Mouse (Mus musculus) forebrain, embryonic 10.5 days (tissue): Measurements from ENCODE around the gene Pcdh7. TPM values are rescaled to one million over a fixed set of nuclear protein-coding genes. Genes with fewer than 3 reads are reported as not detected.

Experiments used
- DNase-seq: peaks from one replicate; pipeline ENCODE4 v3.0.0-alpha.2; 2017; ENCODE audit warnings: low spot score; ENCODE audit errors: extremely low spot score
- H3K27ac ChIP-seq: fragments of 300-500 bp; sonication (generic); 2 replicates; pipeline ENCODE4 v1.5.1; 2016; ENCODE audit warnings: mild to moderate bottlenecking
- H3K27me3 ChIP-seq: fragments of 300-500 bp; sonication (generic); 2 replicates; pipeline ENCODE4 v1.6.1; 2016; ENCODE audit warnings: mild to moderate bottlenecking; ENCODE audit not compliant: poor library complexity, severe bottlenecking
- H3K36me3 ChIP-seq: fragments of 300-500 bp; sonication (generic); replicated peaks from 2 replicates; pipeline ENCODE4 v1.6.1; 2016; ENCODE audit warnings: mild to moderate bottlenecking, moderate library complexity
- H3K4me1 ChIP-seq: fragments of 300-500 bp; sonication (generic); 2 replicates; pipeline ENCODE4 v1.6.1; 2016
- H3K4me3 ChIP-seq: fragments of 300-500 bp; sonication (generic); 2 replicates; pipeline ENCODE4 v1.5.1; 2016; ENCODE audit warnings: mild to moderate bottlenecking, moderate library complexity
- H3K9me3 ChIP-seq: fragments of 300-500 bp; sonication (generic); 2 replicates; pipeline ENCODE4 v1.6.1; 2016; ENCODE audit warnings: mild to moderate bottlenecking, moderate library complexity
- WGBS: fragments of 180-500 bp; shearing (Covaris S2); methylation state at CpG from one replicate; pipeline ENCODE4 v1.1.7; 2016; 5-methylcytosine and 5-hydroxymethylcytosine counted together
- polyA plus RNA-seq: library from polyadenylated mRNA; unstranded; fragments of >200 nt; fragmentation: Nextera tagmentation; extraction: Ambion mirVana; gene quantifications from 2 replicates; pipeline ENCODE4 v1.2.1, GENCODE M21; 2016

Pcdh7 gene
- polyA plus RNA-seq, 1 experiment from 2014 or later, result 4.2 TPM

- DNase-seq, result no peak
- Histone ChIP-seq H3K27ac (no peak overlapping the region), H3K9me3 (no peaks in the 10 kb centered on the region), H3K27me3 (no peaks in the 10 kb centered on the region), H3K4me3 (no peak overlapping the region), H3K4me1 (peaks cover 17% of the 10 kb centered on the region), H3K36me3 (no peaks in the 10 kb centered on the region)
- WGBS, result 75% methylated on average over 6 of the region's 6 CpGs
These were observed 42.6 kb downstream of the Pcdh7 start for GRCm38 (mm10) chr5:57760069-57761063.

- 42% methylated on average over 3 of the region's 3 CpGs for WGBS
- 0 out of 2 replicates have a peak, but pooled peaks cover 2% of the 10 kb centered on the region for H3K4me1 ChIP-seq
- H3K36me3 ChIP-seq, result no peaks in the 10 kb centered on the region
- no peak overlapping the region for H3K4me3 ChIP-seq
- no peaks in the 10 kb centered on the region for H3K9me3 ChIP-seq
- no peaks in the 10 kb centered on the region for H3K27me3 ChIP-seq
- DNase-seq, result no peak
- H3K27ac ChIP-seq, result no peak overlapping the region
These were observed 47.6 kb downstream of the Pcdh7 start for GRCm38 (mm10) chr5:57765356-57765755.

- no peak for DNase-seq
- Histone ChIP-seq H3K9me3 (no peaks in the 10 kb centered on the region), H3K4me3 (no peak overlapping the region), H3K27me3 (no peaks in the 10 kb centered on the region), H3K27ac (no peak overlapping the region), H3K36me3 (no peaks in the 10 kb centered on the region), H3K4me1 (no peaks in the 10 kb centered on the region)
- WGBS, result 76% methylated on average over 3 of the region's 3 CpGs
These were observed 49.6 kb downstream of the Pcdh7 start for GRCm38 (mm10) chr5:57767346-57767745.

DNA sequence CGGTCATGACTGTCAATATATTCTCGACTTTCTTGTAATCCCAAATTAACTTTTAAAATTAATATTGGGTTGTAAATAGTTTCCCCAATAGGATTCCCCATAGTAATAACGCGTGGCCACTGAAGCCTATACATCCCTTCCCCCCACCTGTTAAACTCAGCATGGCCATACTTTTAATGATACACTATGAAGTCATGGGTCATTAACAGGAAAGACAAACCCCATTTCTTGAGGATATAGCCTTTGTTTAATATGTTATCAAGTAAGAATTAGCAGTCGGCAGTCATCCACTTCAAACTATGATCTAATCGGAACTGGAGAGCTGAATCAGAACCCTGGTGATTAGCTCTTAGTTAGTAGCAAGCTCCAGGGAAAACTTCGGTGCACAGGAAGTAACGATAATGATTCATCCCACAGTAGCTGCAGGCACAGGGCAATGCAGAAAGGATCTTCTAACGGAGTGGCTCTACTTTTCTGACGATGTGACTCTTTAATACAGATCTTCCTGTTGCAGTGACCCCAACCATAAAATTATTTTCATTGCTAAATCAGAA, 50.8 kb downstream of the Pcdh7 start:
- Histone ChIP-seq H3K4me3 (no peak overlapping the region), H3K27me3 (no peaks in the 10 kb centered on the region), H3K27ac (no peak overlapping the region), H3K9me3 (no peaks in the 10 kb centered on the region), H3K36me3 (no peaks in the 10 kb centered on the region), H3K4me1 (no peaks in the 10 kb centered on the region)
- 87% methylated on average over 10 of the region's 10 CpGs for whole genome bisulfite sequencing
- no peak for DNase-seq

DNA sequence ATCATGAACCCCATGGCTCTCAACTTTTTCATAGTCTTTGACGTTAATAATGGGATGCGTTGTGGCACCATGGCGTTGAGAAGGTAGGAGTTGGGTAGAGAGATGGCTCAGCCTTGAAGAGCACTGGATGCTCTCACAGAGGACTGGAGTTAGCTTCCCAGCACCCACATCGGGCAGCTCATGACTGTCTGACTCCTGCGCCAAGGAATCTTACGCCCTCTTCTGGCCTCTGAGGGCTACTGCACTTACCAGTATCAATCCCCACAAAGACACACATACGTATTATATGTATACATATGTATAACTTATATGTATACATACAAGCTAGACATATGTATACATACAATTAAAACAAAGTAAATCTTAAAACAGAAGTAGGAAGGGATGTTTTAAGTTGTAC, 51.9 kb downstream of the Pcdh7 start:
- no peak for DNase-seq
- Histone ChIP-seq H3K36me3 (no peaks in the 10 kb centered on the region), H3K4me1 (no peaks in the 10 kb centered on the region), H3K27ac (no peak overlapping the region), H3K9me3 (no peaks in the 10 kb centered on the region), H3K27me3 (no peaks in the 10 kb centered on the region), H3K4me3 (no peak overlapping the region)
- 95% methylated on average over 7 of the region's 7 CpGs for WGBS

GRCm38 (mm10) chr5:57770364-57770763, 52.6 kb downstream of the Pcdh7 start:
- WGBS, result 84% methylated on average over 3 of the region's 3 CpGs
- Histone ChIP-seq H3K36me3 (no peaks in the 10 kb centered on the region), H3K4me1 (no peaks in the 10 kb centered on the region), H3K27me3 (no peaks in the 10 kb centered on the region), H3K9me3 (no peaks in the 10 kb centered on the region), H3K4me3 (no peak overlapping the region), H3K27ac (no peak overlapping the region)
- no peak for DNase-seq

GRCm38 (mm10) chr5:57771122-57771521, 53.4 kb downstream of the Pcdh7 start:
- Histone ChIP-seq H3K4me1 (no peaks in the 10 kb centered on the region), H3K27ac (no peak overlapping the region), H3K4me3 (no peak overlapping the region), H3K36me3 (no peaks in the 10 kb centered on the region), H3K9me3 (no peaks in the 10 kb centered on the region), H3K27me3 (no peaks in the 10 kb centered on the region)
- DNase-seq, result no peak
- 69% methylated on average over 6 of the region's 6 CpGs for WGBS

DNA sequence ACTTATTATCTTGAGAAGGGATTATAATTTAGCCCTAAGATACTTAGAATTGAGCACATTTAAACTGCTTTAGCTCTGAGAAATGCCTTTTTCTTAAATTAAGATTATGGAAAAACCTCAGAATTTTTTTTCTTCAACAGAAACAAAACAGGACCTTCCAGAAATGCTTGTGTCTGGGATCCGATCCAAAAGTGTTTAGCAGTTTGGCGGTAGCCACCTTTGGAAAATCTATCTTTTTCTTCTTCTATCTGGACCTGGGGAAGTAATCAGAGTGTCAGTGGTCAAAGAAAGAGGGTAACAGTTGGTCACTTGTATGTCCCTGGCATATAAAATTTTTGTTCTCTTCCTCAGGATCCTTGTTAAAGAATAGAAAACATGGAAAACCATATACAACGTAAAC, 54.9 kb downstream of the Pcdh7 start:
- Histone ChIP-seq H3K4me1 (no peaks in the 10 kb centered on the region), H3K4me3 (no peak overlapping the region), H3K27me3 (no peaks in the 10 kb centered on the region), H3K9me3 (no peaks in the 10 kb centered on the region), H3K27ac (no peak overlapping the region), H3K36me3 (no peaks in the 10 kb centered on the region)
- no peak for DNase-seq
- WGBS, result 95% methylated on average over 3 of the region's 3 CpGs

GRCm38 (mm10) chr5:57774496-57774895, 56.7 kb downstream of the Pcdh7 start:
- no peaks in the 10 kb centered on the region for H3K9me3 ChIP-seq
- 77% methylated on average over 2 of the region's 2 CpGs for WGBS
- no peak for DNase-seq

DNA sequence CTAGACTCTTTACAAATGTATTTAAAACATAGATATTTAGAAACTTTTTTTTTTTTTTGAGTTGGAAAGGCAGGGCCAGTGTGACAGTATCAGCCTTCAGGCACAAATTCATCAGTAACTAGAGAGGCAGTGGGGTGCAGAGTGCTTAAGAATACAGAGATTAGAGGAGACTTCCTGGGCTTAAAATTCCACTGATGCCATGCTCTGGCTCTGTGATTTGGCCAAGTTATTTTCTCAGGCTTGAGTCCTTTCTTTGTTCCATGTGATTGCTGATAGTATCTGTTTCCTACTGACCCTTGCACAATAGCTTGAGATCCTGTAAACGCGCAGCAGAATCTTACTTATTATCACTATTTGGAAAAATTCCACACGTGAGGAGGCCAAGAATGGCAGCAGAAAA, 60.3 kb downstream of the Pcdh7 start:
- 36% methylated on average over 3 of the region's 3 CpGs for WGBS

More at GRCm38 (mm10) chr5:57774496-57774895, 56.7 kb downstream of the Pcdh7 start:
- Histone ChIP-seq H3K27me3 (no peaks in the 10 kb centered on the region), H3K27ac (no peak overlapping the region), H3K4me1 (no peaks in the 10 kb centered on the region), H3K4me3 (no peak overlapping the region), H3K36me3 (no peaks in the 10 kb centered on the region)

DNA sequence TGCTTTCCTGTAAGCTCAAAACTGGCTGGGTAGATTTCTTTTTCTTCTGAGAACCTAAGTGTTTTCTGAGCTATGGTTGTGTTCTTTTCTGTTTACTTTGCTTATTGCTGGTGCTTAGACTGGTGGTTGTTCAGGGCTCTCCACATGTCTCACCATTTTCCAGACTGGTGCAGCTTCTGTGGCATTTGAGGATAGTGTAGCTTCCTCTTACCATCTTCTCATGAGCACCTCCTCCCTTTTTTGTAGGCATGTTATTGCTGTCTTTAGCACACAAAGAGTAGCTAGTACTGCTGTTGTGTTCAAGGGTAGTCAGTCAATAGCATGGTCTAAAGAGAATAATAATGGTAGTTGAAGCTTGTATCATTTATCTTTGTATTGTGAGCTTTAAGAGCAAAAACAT, 62.2 kb downstream of the Pcdh7 start:
- Histone ChIP-seq H3K4me1 (no peaks in the 10 kb centered on the region), H3K36me3 (no peaks in the 10 kb centered on the region), H3K27me3 (no peaks in the 10 kb centered on the region), H3K9me3 (no peaks in the 10 kb centered on the region), H3K27ac (no peak overlapping the region), H3K4me3 (no peak overlapping the region)
- no peak for DNase-seq

More for the DNA sequence above, 60.3 kb downstream of the Pcdh7 start:
- H3K27me3 ChIP-seq, result no peaks in the 10 kb centered on the region
- no peak overlapping the region for H3K4me3 ChIP-seq
- no peak overlapping the region for H3K27ac ChIP-seq
- DNase-seq, result no peak
- no peaks in the 10 kb centered on the region for H3K4me1 ChIP-seq
- H3K9me3 ChIP-seq, result no peaks in the 10 kb centered on the region
- no peaks in the 10 kb centered on the region for H3K36me3 ChIP-seq

GRCm38 (mm10) chr5:57780574-57780973, 62.8 kb downstream of the Pcdh7 start:
- H3K36me3 ChIP-seq, result no peaks in the 10 kb centered on the region
- H3K4me1 ChIP-seq, result no peaks in the 10 kb centered on the region
- H3K4me3 ChIP-seq, result no peak overlapping the region
- 90% methylated on average over 4 of the region's 4 CpGs for WGBS
- no peaks in the 10 kb centered on the region for H3K9me3 ChIP-seq
- no peak for DNase-seq
- H3K27me3 ChIP-seq, result no peaks in the 10 kb centered on the region
- no peak overlapping the region for H3K27ac ChIP-seq

GRCm38 (mm10) chr5:57781950-57782349, 64.2 kb downstream of the Pcdh7 start:
- no peak for DNase-seq
- no peaks in the 10 kb centered on the region for H3K36me3 ChIP-seq
- H3K9me3 ChIP-seq, result no peaks in the 10 kb centered on the region
- H3K4me3 ChIP-seq, result no peak overlapping the region
- no peak overlapping the region for H3K27ac ChIP-seq
- 90% methylated on average over 5 of the region's 5 CpGs for WGBS
- no peaks in the 10 kb centered on the region for H3K27me3 ChIP-seq
- no peaks in the 10 kb centered on the region for H3K4me1 ChIP-seq
